Comparison of ENCODE assay signal across 11 mouse cellular contexts in genomic region chr11:103162132-103162531, GRCm38 (mm10). TPM values are rescaled to one million over a fixed set of nuclear protein-coding genes. Genes with fewer than 3 reads are reported as not detected.
A peak's percentile ranks its signal among the peaks of the same experiment; 100 is the strongest.
DNase-seq lines count a peak whose midpoint lies in the region; ATAC-seq and TF ChIP-seq lines count a peak whose summit lies in the region.
"Had no signal": no experiment of that assay in that cellular context is flagged by ENCODE, and none has a peak within 500 bp of the region (broad histone marks: within the 10 kb centered on the region; RNA-seq: fewer than 3 reads in every experiment).

No protein-coding gene starts in this region.

- H3K4me1 ChIP-seq in liver, embryonic 11.5 days (replicated peaks; ENCODE audit: control insufficient read depth, insufficient read depth, low read length) = peaks cover 9% of the 10 kb centered on the region
- peaks cover 0 to 12% of the 10 kb centered on the region in 2 experiments; a peak in 2 of 4 replicates for H3K4me1 ChIP-seq in ES-E14 (ENCODE audit: control insufficient read depth in 2 of 2, insufficient read depth in 2 of 2, low read length in 2 of 2, poor library complexity in 1 of 2)

- H3K4me3 ChIP-seq in liver, embryonic 11.5 days (ENCODE audit: low read depth, low read length) = no peak overlapping the region
- H3K4me3 ChIP-seq in ES-E14 (ENCODE audit: insufficient read depth in 1 of 2, low read depth in 1 of 2, low read length in 2 of 2, poor library complexity in 1 of 2, severe bottlenecking in 1 of 2) = no peak overlapping the region
- H3K4me3 ChIP-seq: liver, embryonic 15.5 days had no signal

- in situ Hi-C loops in ES-E14 (cut with MboI; ENCODE audit: low sequenced_read_pairs in 2 of 2, unreplicated experiment in 2 of 2) = no loop called here

- 76% methylated on average over 5 of the region's 5 CpGs for WGBS in liver, embryonic 11.5 days

- H3K27ac ChIP-seq in liver, embryonic 11.5 days (ENCODE audit: low read depth, low read length) = no peak overlapping the region
- H3K27ac ChIP-seq in ES-E14 (ENCODE audit: insufficient read depth, low read depth, low read length, poor library complexity, severe bottlenecking) = no peak overlapping the region
- H3K27ac ChIP-seq: liver, embryonic 15.5 days had no signal

- no peaks in the 10 kb centered on the region for H3K36me3 ChIP-seq in liver, embryonic 11.5 days (ENCODE audit: control insufficient read depth, insufficient read depth, low read length)
- no peaks in the 10 kb centered on the region for H3K36me3 ChIP-seq in ES-E14 (ENCODE audit: control insufficient read depth, insufficient read depth, low read length, poor library complexity, severe bottlenecking)
- H3K36me3 ChIP-seq: liver, embryonic 15.5 days had no signal

- peak; percentile 15 for DNase-seq in embryo, embryonic 10.5 days (ENCODE audit: low spot score)
- no peak for DNase-seq in embryo, embryonic 11 days
- DNase-seq in liver (peak; percentile 66), ES-E14 (ENCODE audit: low read depth, low spot score) (no peak)
- no peak for DNase-seq in liver, embryonic 11.5 days (ENCODE audit: low spot score)
- peak; percentile 71 for DNase-seq in naive thymus-derived CD4-positive, alpha-beta T cell, adult 2 months (ENCODE audit: low read depth)
- no peak for DNase-seq in frontal cortex, postnatal 14 days (ENCODE audit: low spot score in 2 of 2)
- DNase-seq in cerebellum, adult 9-11 months = no peak

- no peaks in the 10 kb centered on the region; the same call in 1 of the 2 replicates for H3K9me3 ChIP-seq in liver, embryonic 11.5 days (ENCODE audit: control insufficient read depth, low read length)
- no peaks in the 10 kb centered on the region for H3K9me3 ChIP-seq in ES-E14 (ENCODE audit: control insufficient read depth, insufficient read depth, low read depth, low read length)
- H3K9me3 ChIP-seq: liver, embryonic 15.5 days had no signal

- H3K27me3 ChIP-seq in liver, embryonic 11.5 days (replicated peaks; ENCODE audit: control insufficient read depth, insufficient read depth, low read length) = no peaks in the 10 kb centered on the region
- H3K27me3 ChIP-seq: liver, embryonic 15.5 days had no signal

- H3K9ac ChIP-seq in liver, embryonic 11.5 days (ENCODE audit: low read depth, low read length) = no peak overlapping the region
- H3K9ac ChIP-seq in ES-E14 (ENCODE audit: insufficient read depth, low read depth, low read length, poor library complexity, severe bottlenecking) = no peak overlapping the region
- H3K9ac ChIP-seq: liver, embryonic 15.5 days had no signal

- no peak overlapping the region for H3K4me2 ChIP-seq in liver, embryonic 11.5 days
- H3K4me2 ChIP-seq: liver, embryonic 15.5 days had no signal

- ATAC-seq in liver, embryonic 11.5 days (replicated peaks; ENCODE audit: low FRiP score) = no peak
- ATAC-seq: inflammation-experienced regulatory T-cells, adult 6 months had no signal

TF ChIP-seq in ES-E14, 5 proteins besides CTCF, POLR2A, EP300 and RAD21:
- no peak for TF ChIP-seq MAFK (IDR thresholded peaks at IDR 0.05; ENCODE audit: insufficient read depth, low read depth, low read length)
- peak; percentile 65 for TF ChIP-seq ZNF384 (IDR thresholded peaks at IDR 0.05; ENCODE audit: low read depth, low read length)
- TF ChIP-seq HCFC1 (IDR thresholded peaks at IDR 0.05; ENCODE audit: borderline replicate concordance, insufficient read depth, low read length) = no peak
- no peak for TF ChIP-seq ZC3H11A (IDR thresholded peaks at IDR 0.05; ENCODE audit: borderline replicate concordance, low read depth, low read length)

RNA-seq across cellular contexts. Expression of gene Fmnl1, which starts 8.8 kb away (rescaled TPM):
- 6.3 and 6.9 TPM in 2 replicates for polyA plus RNA-seq in liver, embryonic 11.5 days (2014; fragmentation: Nextera tagmentation; extraction: Ambion mirVana)
- total RNA-seq in ES-E14 (2012; rRNA removed) = 0.94 and 1.9 TPM in 2 replicates

RNA-seq across cellular contexts. Expression of gene Hexim2, which starts 29.9 kb away (rescaled TPM):
- polyA plus RNA-seq in liver, embryonic 11.5 days (2014; fragmentation: Nextera tagmentation; extraction: Ambion mirVana) = 11.9 and 13.8 TPM in 2 replicates
- 8.5 and 9.7 TPM in 2 replicates for total RNA-seq in ES-E14 (2012; rRNA removed)
- total RNA-seq: monocyte, adult 5-6 weeks had no signal

RNA-seq across cellular contexts. Expression of gene Hexim1, which starts 46.1 kb away (rescaled TPM):
- polyA plus RNA-seq in liver, embryonic 11.5 days (2014; fragmentation: Nextera tagmentation; extraction: Ambion mirVana) = 4.6 and 6.1 TPM in 2 replicates
- 20.0 and 29.1 TPM in 2 replicates for total RNA-seq in ES-E14 (2012; rRNA removed)

RNA-seq across cellular contexts. Expression of gene 1700023F06Rik, which starts 46.2 kb away (rescaled TPM):
- polyA plus RNA-seq in liver, embryonic 11.5 days (2014; fragmentation: Nextera tagmentation; extraction: Ambion mirVana) = 0.15 TPM in 1 of 2 replicates, not detected in the other
- total RNA-seq in ES-E14 (2012; rRNA removed) = 0.26 TPM in 1 of 2 replicates, not detected in the other
- total RNA-seq: monocyte, adult 5-6 weeks had no signal
- polyA plus RNA-seq: inflammation-experienced regulatory T-cells, adult 6 months had no signal

RNA-seq across cellular contexts. Expression of gene Spata32, which starts 56.1 kb away (rescaled TPM):
- polyA plus RNA-seq in liver, embryonic 11.5 days (2014; fragmentation: Nextera tagmentation; extraction: Ambion mirVana) = not detected in 2 replicates
- total RNA-seq in ES-E14 (2012; rRNA removed) = not detected in 2 replicates
- total RNA-seq: monocyte, adult 5-6 weeks had no signal
- polyA plus RNA-seq: inflammation-experienced regulatory T-cells, adult 6 months; liver, embryonic 15.5 days had no signal

Comparison
In these comparisons a context has a peak if more than half of its experiments do, and no peak if none do; other contexts are left out.
1. DNase-seq: peak in embryo, embryonic 10.5 days (single experiment), liver (single experiment) and naive thymus-derived CD4-positive, alpha-beta T cell, adult 2 months (single experiment); none in embryo, embryonic 11 days (single experiment), liver, embryonic 11.5 days (single experiment), ES-E14 (single experiment), frontal cortex, postnatal 14 days (0 of 2) and cerebellum, adult 9-11 months (single experiment).